Mouse (Mus musculus): ENCODE data around the gene Smndc1.
A peak's percentile ranks its signal among the peaks of the same experiment; 100 is the strongest.

The Smndc1 gene

GRCm38 (mm10) chr19:53390495-53391007 is at the start of gene Smndc1:
Gene Smndc1 (minus strand): TSS chr19:53390578.
- peak; percentile 100 for DNase-seq (ENCODE audit: low spot score in 2 of 2)

- no peak for DNase-seq (ENCODE audit: low spot score in 2 of 2)
Observed at GRCm38 (mm10) chr19:53439340-53439739, 49.0 kb upstream of the Smndc1 start.

GRCm38 (mm10) chr19:53437991-53438390 is 47.6 kb upstream of the Smndc1 start:
- DNase-seq (ENCODE audit: low spot score in 2 of 2) = no peak

- no peak for DNase-seq (ENCODE audit: low spot score in 2 of 2)
Observed at GRCm38 (mm10) chr19:53437311-53437958, 47.1 kb upstream of the Smndc1 start.

GRCm38 (mm10) chr19:53433949-53434689 is 43.7 kb upstream of the Smndc1 start:
- DNase-seq (ENCODE audit: low spot score in 2 of 2) = no peak

- no peak for DNase-seq (ENCODE audit: low spot score in 2 of 2)
Observed at GRCm38 (mm10) chr19:53431003-53431402, 40.6 kb upstream of the Smndc1 start.

- peak; percentile 84 to 86 for DNase-seq (ENCODE audit: low spot score in 2 of 2)
Observed at GRCm38 (mm10) chr19:53430356-53430755, 40.0 kb upstream of the Smndc1 start.

GRCm38 (mm10) chr19:53427817-53428216 is 37.4 kb upstream of the Smndc1 start:
- peak; percentile 46 to 56 for DNase-seq (ENCODE audit: low spot score in 2 of 2)

GRCm38 (mm10) chr19:53427346-53427745 is 37.0 kb upstream of the Smndc1 start:
- no peak for DNase-seq (ENCODE audit: low spot score in 2 of 2)

- DNase-seq (ENCODE audit: low spot score in 2 of 2) = no peak
Observed at GRCm38 (mm10) chr19:53425824-53426223, 35.4 kb upstream of the Smndc1 start.

GRCm38 (mm10) chr19:53424629-53425028 is 34.3 kb upstream of the Smndc1 start:
- no peak for DNase-seq (ENCODE audit: low spot score in 2 of 2)

- no peak for DNase-seq (ENCODE audit: low spot score in 2 of 2)
Observed at GRCm38 (mm10) chr19:53423816-53424465, 33.6 kb upstream of the Smndc1 start.

GRCm38 (mm10) chr19:53423341-53423753 is 33.0 kb upstream of the Smndc1 start:
- DNase-seq (ENCODE audit: low spot score in 2 of 2) = no peak

- no peak for DNase-seq (ENCODE audit: low spot score in 2 of 2)
Observed at GRCm38 (mm10) chr19:53422358-53423308, 32.3 kb upstream of the Smndc1 start.

GRCm38 (mm10) chr19:53421583-53422188 is 31.3 kb upstream of the Smndc1 start:
- DNase-seq (ENCODE audit: low spot score in 2 of 2) = no peak

GRCm38 (mm10) chr19:53420924-53421582 is 30.7 kb upstream of the Smndc1 start:
- DNase-seq (ENCODE audit: low spot score in 2 of 2) = peak; percentile 81 to 84

- peak in 1 of 2 experiments; percentile 57 for DNase-seq (ENCODE audit: low spot score in 2 of 2)
Observed at GRCm38 (mm10) chr19:53419834-53420233, 29.5 kb upstream of the Smndc1 start.

- DNase-seq (ENCODE audit: low spot score in 2 of 2) = peak in 1 of 2 experiments; percentile 55
Observed at GRCm38 (mm10) chr19:53415198-53415597, 24.8 kb upstream of the Smndc1 start.

GRCm38 (mm10) chr19:53414650-53415049 is 24.3 kb upstream of the Smndc1 start:
- DNase-seq (ENCODE audit: low spot score in 2 of 2) = no peak

Data from right cerebral cortex, postnatal 10 days (tissue).